Comparison of ENCODE assay signal across 24 mouse cellular contexts in the genomic region with DNA sequence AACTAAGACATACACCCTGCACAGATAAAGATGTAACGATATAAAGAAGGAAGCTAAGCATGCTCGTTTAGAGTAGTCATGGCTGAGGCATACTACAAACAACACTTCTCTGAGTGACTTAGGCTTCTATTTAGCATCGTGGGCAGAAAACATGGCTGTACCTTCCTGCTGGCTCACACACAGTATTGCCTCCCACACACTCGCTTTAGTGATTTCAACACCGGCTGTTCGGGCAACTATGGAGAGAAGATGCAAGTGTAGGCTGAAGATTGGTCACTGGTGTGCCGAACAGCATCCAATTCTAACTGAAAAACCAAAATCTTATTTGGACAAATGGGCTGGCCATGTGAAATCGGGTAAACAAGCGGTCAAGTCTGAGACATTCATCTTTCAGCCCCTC. TPM values are rescaled to one million over a fixed set of nuclear protein-coding genes. Genes with fewer than 3 reads are reported as not detected.
DNase-seq lines count a peak whose midpoint lies in the region; ATAC-seq lines count a peak whose summit lies in the region.
"Had no signal": no experiment of that assay in that cellular context is flagged by ENCODE, and none has a peak within 500 bp of the region (broad histone marks: within the 10 kb centered on the region; RNA-seq: fewer than 3 reads in every experiment).

No protein-coding gene starts in this region.

- H3K27ac ChIP-seq in liver, embryonic 12.5 days, result no peak overlapping the region
- H3K27ac ChIP-seq: embryonic facial prominence, embryonic 12.5 days; hindbrain, embryonic 12.5 days; kidney, postnatal 0 days; limb, embryonic 10.5 days had no signal

- H3K4me1 ChIP-seq in liver, embryonic 12.5 days, result no peaks in the 10 kb centered on the region
- H3K4me1 ChIP-seq: embryonic facial prominence, embryonic 12.5 days; hindbrain, embryonic 12.5 days; limb, embryonic 10.5 days had no signal

- H3K9me3 ChIP-seq in liver, embryonic 12.5 days (replicated peaks), result no peaks in the 10 kb centered on the region; the same call in 1 of the 2 replicates
- H3K9me3 ChIP-seq: embryonic facial prominence, embryonic 12.5 days; hindbrain, embryonic 12.5 days; limb, embryonic 10.5 days had no signal

- H3K4me2 ChIP-seq in liver, embryonic 12.5 days, result no peak overlapping the region
- H3K4me2 ChIP-seq: embryonic facial prominence, embryonic 12.5 days; heart, embryonic 11.5 days; hindbrain, embryonic 12.5 days had no signal

- peak; percentile 94 for ATAC-seq in frontal cortex, adult (ENCODE audit: low TSS enrichment)
- ATAC-seq in liver, embryonic 12.5 days, result no peak
- ATAC-seq: forebrain, embryonic 14.5 days had no signal

- H3K27me3 ChIP-seq in liver, embryonic 12.5 days (replicated peaks), result no peaks in the 10 kb centered on the region
- H3K27me3 ChIP-seq: embryonic facial prominence, embryonic 12.5 days; hindbrain, embryonic 12.5 days had no signal

- no peak overlapping the region for H3K4me3 ChIP-seq in liver, embryonic 12.5 days
- H3K4me3 ChIP-seq: embryonic facial prominence, embryonic 12.5 days; hindbrain, embryonic 12.5 days; limb, embryonic 10.5 days had no signal

- H3K9ac ChIP-seq in liver, embryonic 12.5 days, result no peak overlapping the region
- H3K9ac ChIP-seq: embryonic facial prominence, embryonic 12.5 days; hindbrain, embryonic 12.5 days had no signal

- no peaks in the 10 kb centered on the region for H3K36me3 ChIP-seq in liver, embryonic 12.5 days
- H3K36me3 ChIP-seq: embryonic facial prominence, embryonic 12.5 days; hindbrain, embryonic 12.5 days; limb, embryonic 10.5 days had no signal

- peak; percentile 70 to 87 for DNase-seq in frontal cortex, postnatal 36 days (ENCODE audit: low spot score in 2 of 2)
- peak; percentile 68 for DNase-seq in layer of hippocampus, postnatal 36 days
- peak; percentile 79 to 82 for DNase-seq in right cerebral cortex, adult 2 months (ENCODE audit: low spot score in 2 of 2)
- DNase-seq in cerebellum, adult 18-20 months, result no peak
- DNase-seq in MN1 (ENCODE audit: low spot score), result no peak
- DNase-seq in cerebellum, postnatal 14 days, result no peak
- DNase-seq: adrenal gland, adult 8-10 months; cerebellum, adult 9-11 months; heart, postnatal 14 days; kidney, adult 18-20 months; lung, adult 18-20 months; lung, postnatal 14 days; thymus, postnatal 25 days had no signal

- WGBS in liver, embryonic 12.5 days (ENCODE audit: insufficient replicate concordance), result 76% methylated on average over 9 of the region's 9 CpGs

RNA-seq across cellular contexts. Expression of a gene that starts 44.7 kb away (rescaled TPM):
- 10 to 100 TPM; 68.2 to 70.8 TPM for total RNA-seq in layer of hippocampus, postnatal 36 days (2021)
- not detected in 2 replicates for polyA plus RNA-seq in liver, embryonic 12.5 days (2016; fragmentation: Nextera tagmentation; extraction: Ambion mirVana)
- total RNA-seq: gastrocnemius, adult 8-10 months; granulocyte monocyte progenitor cell, adult 5-6 weeks; heart, postnatal 14 days; liver, adult 2 months had no signal

Comparison
In these comparisons a context has a peak if more than half of its experiments do, and no peak if none do; other contexts are left out.
1. DNase-seq: peak in frontal cortex, postnatal 36 days (2 of 2), layer of hippocampus, postnatal 36 days (2 of 2) and right cerebral cortex, adult 2 months (2 of 2); none in cerebellum, adult 18-20 months (0 of 2), MN1 (single experiment) and cerebellum, postnatal 14 days (0 of 2).